Mouse (Mus musculus): ENCODE measurements around the gene Clic5.

DNA sequence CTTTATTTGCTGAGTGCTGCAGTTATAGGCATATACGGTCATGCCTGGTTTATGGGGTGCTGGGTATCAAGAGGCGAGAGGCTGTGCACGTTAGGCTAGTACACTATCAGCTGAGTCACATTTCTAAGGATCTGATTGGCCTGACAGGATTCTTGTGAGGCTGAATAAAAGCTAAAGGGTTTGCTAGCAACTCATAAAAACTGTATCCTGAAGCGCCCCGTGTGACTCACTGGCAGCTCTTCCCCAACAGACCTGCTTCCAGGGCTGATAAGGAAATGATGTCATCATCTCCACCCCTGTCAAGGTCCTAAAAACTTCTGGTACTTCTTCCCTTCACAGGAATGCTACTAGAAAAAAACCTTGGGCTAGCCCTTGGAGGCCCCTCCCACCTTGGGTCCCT is 14.6 kb downstream of the Clic5 start:
- TF ChIP-seq CTCF (IDR thresholded peaks at IDR 0.05): no peak
- no peak for TF ChIP-seq POLR2A (IDR thresholded peaks at IDR 0.05; ENCODE audit: insufficient read depth, low read depth, low read length)
- TF ChIP-seq EP300 (IDR thresholded peaks at IDR 0.05; ENCODE audit: insufficient read depth, low read depth, low read length): no peak

Data from heart, adult 2 months (tissue).